Mouse (Mus musculus): Measurements from ENCODE around the gene Elmo1. TPM values are rescaled to one million over a fixed set of nuclear protein-coding genes. Genes with fewer than 3 reads are reported as not detected.

Gene Elmo1
- polyA plus RNA-seq, 1 experiment from 2014 or later = 9.5 TPM

DNA sequence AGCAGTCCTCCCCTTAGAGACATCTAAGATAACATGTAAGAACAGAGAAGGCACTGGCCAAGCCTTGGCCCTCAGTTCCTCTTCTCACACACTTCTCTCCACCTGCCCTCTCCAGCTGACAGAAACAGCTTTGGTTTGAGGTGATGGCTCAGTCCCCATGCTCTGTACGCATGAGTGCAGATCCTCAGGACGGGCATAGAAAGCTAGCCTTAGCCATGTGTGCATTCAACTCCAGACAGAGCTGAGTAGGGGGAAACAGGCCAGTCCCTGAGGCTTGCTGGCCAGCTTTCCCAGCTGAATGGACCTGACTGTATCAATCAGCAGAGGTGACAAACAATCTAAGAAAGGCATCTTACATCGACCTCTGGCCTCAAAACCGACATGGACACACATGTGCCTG is 435.4 kb downstream of the Elmo1 start:
- Histone ChIP-seq H3K27me3 (replicated peaks) (no peaks in the 10 kb centered on the region), H3K4me3 (no peak overlapping the region), H3K9me3 (no peaks in the 10 kb centered on the region), H3K4me2 (no peak overlapping the region), H3K36me3 (no peaks in the 10 kb centered on the region), H3K9ac (no peak overlapping the region), H3K4me1 (peaks cover 6% of the 10 kb centered on the region; the same call in 1 of the 2 replicates), H3K27ac (replicated peaks) (no peak overlapping the region)
- ATAC-seq (ENCODE audit: extremely low read depth, insufficient number of reproducible peaks, low FRiP score, low TSS enrichment) = no peak
- 75% methylated on average over 4 of the region's 4 CpGs for WGBS

GRCm38 (mm10) chr13:20537053-20537452 is 446.7 kb downstream of the Elmo1 start:
- ATAC-seq (ENCODE audit: extremely low read depth, insufficient number of reproducible peaks, low FRiP score, low TSS enrichment) = no peak

DNA sequence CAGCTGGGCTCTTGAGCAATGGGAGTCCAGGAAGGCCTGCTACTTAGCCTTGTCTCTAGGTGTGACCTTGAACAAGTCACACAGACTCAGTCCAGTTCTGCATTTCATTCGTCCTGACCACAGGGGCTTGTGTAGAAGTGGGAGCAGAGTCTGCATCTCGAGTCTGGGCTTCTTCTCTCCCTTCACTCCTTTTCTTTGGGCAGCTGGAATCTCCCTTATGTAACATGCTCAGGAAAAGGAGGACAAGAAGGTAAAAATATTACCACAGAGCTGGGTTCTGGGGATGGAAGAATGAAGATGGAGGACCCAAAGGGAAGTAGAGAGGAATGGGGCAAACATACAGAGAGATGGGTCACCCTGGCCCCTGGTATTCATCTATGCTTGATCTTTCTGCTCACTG is 447.1 kb downstream of the Elmo1 start:
- Histone ChIP-seq H3K27ac (replicated peaks) (no peak overlapping the region), H3K36me3 (no peaks in the 10 kb centered on the region), H3K9ac (no peak overlapping the region), H3K4me3 (no peak overlapping the region), H3K27me3 (replicated peaks) (no peaks in the 10 kb centered on the region), H3K9me3 (no peaks in the 10 kb centered on the region), H3K4me1 (peaks cover 10% of the 10 kb centered on the region), H3K4me2 (no peak overlapping the region)
- 63% methylated on average over 2 of the region's 2 CpGs for WGBS
- ATAC-seq (ENCODE audit: extremely low read depth, insufficient number of reproducible peaks, low FRiP score, low TSS enrichment) = no peak

More at GRCm38 (mm10) chr13:20537053-20537452, 446.7 kb downstream of the Elmo1 start:
- Histone ChIP-seq H3K36me3 (no peaks in the 10 kb centered on the region), H3K27me3 (replicated peaks) (no peaks in the 10 kb centered on the region), H3K4me3 (no peak overlapping the region), H3K4me1 (peaks cover 10% of the 10 kb centered on the region), H3K4me2 (no peak overlapping the region), H3K27ac (replicated peaks) (no peak overlapping the region), H3K9me3 (no peaks in the 10 kb centered on the region), H3K9ac (no peak overlapping the region)
- 73% methylated on average over 1 of the region's 1 CpGs for WGBS

DNA sequence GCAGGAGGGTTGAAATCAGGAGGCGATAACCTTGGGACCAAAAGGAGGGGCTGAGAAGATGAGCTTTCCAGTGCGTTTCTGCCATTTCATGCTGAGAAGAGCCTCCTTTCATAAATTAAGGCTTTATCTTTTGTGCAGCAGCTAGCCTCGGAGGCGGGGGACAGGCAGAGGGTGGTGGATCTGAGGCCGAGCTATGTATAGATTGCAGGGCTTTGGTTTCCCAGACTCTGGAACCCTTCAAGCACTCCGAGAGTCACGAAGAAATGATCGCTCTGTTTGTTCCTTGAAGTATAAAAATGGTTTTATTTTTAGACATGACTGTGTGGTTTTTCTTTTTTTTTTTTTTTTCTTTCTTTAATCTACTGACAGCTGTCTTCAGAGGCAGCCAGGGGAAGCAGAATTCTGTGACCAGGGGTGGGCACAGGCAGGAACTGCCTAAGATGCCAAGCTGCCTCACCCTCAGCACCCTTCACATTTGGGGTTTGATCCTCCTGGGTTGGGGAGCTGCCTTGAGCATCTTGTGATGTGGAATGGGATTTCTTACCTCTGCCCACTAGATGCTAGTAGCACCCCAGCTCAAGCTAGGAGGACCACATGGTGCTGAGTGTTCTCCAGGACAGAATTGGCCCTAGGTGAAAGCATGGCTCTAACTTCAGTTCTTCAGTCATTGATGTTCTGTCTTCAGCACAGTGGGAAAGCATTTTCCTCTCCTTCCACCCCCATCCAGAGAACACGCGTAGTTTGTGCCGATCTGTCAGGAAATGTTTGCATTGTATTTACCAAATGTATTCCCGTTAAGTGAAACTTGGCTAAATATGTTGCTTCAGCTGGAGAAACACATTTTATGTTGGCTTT is 448.0 kb downstream of the Elmo1 start:
- no peak for ATAC-seq (ENCODE audit: extremely low read depth, insufficient number of reproducible peaks, low FRiP score, low TSS enrichment)
- 48% methylated on average over 12 of the region's 12 CpGs for WGBS
- H3K4me1 ChIP-seq = peaks cover 10% of the 10 kb centered on the region
- no peak overlapping the region for H3K9ac ChIP-seq
- H3K27me3 ChIP-seq (replicated peaks) = no peaks in the 10 kb centered on the region
- no peak overlapping the region for H3K27ac ChIP-seq (replicated peaks)
- H3K36me3 ChIP-seq = no peaks in the 10 kb centered on the region
- H3K4me2 ChIP-seq = peak overlapping the region; percentile 16; the same call in 1 of the 2 replicates
- H3K9me3 ChIP-seq = no peaks in the 10 kb centered on the region
- H3K4me3 ChIP-seq = no peak overlapping the region

GRCm38 (mm10) chr13:20539631-20540030 is 449.2 kb downstream of the Elmo1 start:
- ATAC-seq (ENCODE audit: extremely low read depth, insufficient number of reproducible peaks, low FRiP score, low TSS enrichment) = no peak
- H3K4me1 ChIP-seq = peaks cover 10% of the 10 kb centered on the region
- 84% methylated on average over 2 of the region's 2 CpGs for WGBS

GRCm38 (mm10) chr13:20546568-20547204 is 456.3 kb downstream of the Elmo1 start:
- no peak for ATAC-seq (ENCODE audit: extremely low read depth, insufficient number of reproducible peaks, low FRiP score, low TSS enrichment)
- 71% methylated on average over 12 of the region's 12 CpGs for WGBS
- H3K27ac ChIP-seq (replicated peaks) = no peak overlapping the region
- H3K36me3 ChIP-seq = no peaks in the 10 kb centered on the region
- H3K4me1 ChIP-seq = peaks cover 21% of the 10 kb centered on the region
- no peak overlapping the region for H3K4me2 ChIP-seq
- H3K4me3 ChIP-seq = no peak overlapping the region
- no peak overlapping the region for H3K9ac ChIP-seq
- no peaks in the 10 kb centered on the region for H3K9me3 ChIP-seq
- H3K27me3 ChIP-seq (replicated peaks) = no peaks in the 10 kb centered on the region

More at GRCm38 (mm10) chr13:20539631-20540030, 449.2 kb downstream of the Elmo1 start:
- no peak overlapping the region for H3K9ac ChIP-seq
- no peak overlapping the region for H3K4me3 ChIP-seq
- H3K27ac ChIP-seq (replicated peaks) = no peak overlapping the region
- H3K36me3 ChIP-seq = no peaks in the 10 kb centered on the region
- no peaks in the 10 kb centered on the region for H3K27me3 ChIP-seq (replicated peaks)
- H3K4me2 ChIP-seq = no peak overlapping the region
- no peaks in the 10 kb centered on the region for H3K9me3 ChIP-seq

DNA sequence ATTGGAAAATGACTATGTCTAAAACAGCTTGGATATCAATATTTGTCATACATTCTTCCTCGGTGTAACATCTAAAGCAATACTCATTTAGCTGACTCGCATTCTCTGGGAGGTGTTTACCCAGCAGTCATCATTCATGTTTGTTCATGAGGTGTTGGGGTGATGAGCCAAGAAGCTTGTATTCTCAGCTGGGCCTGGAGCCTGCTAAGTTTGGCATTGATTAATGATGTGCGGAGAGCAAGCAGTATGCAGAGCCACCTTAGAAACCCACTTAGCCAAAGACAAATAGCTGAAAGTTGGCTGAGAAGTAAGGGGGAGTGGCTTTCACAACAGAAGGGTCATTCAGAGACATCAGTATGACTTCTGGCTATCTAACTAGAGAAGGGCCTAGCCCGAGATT is 459.6 kb downstream of the Elmo1 start:
- Histone ChIP-seq H3K4me1 (peaks cover 21% of the 10 kb centered on the region), H3K9me3 (no peaks in the 10 kb centered on the region), H3K9ac (no peak overlapping the region), H3K36me3 (no peaks in the 10 kb centered on the region), H3K4me3 (no peak overlapping the region), H3K27me3 (replicated peaks) (no peaks in the 10 kb centered on the region), H3K27ac (replicated peaks) (no peak overlapping the region), H3K4me2 (no peak overlapping the region)
- ATAC-seq (ENCODE audit: extremely low read depth, insufficient number of reproducible peaks, low FRiP score, low TSS enrichment) = no peak
- 54% methylated on average over 4 of the region's 4 CpGs for WGBS

DNA sequence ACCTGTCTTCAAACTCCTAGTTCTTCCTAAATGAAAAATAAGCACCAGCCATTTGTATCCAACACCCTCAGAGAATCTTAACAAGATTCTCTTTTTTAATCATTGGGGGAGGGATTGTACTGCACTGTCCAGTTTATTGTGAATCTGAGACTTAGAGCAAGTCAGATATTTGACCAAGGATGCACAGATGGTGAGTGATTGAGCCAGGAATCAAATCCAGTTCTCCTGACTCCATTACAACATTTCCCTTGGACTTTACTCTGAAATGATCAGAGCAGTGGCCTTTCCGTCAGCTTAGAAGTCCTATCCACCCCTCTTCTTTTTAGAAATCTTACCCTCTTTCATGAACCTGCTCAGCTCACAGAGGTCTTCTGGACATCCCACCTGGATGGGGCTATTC is 461.2 kb downstream of the Elmo1 start:
- Histone ChIP-seq H3K9ac (no peak overlapping the region), H3K27me3 (replicated peaks) (no peaks in the 10 kb centered on the region), H3K4me1 (peaks cover 18% of the 10 kb centered on the region), H3K4me2 (no peak overlapping the region), H3K9me3 (no peaks in the 10 kb centered on the region), H3K36me3 (no peaks in the 10 kb centered on the region), H3K27ac (replicated peaks) (no peak overlapping the region), H3K4me3 (no peak overlapping the region)
- WGBS = 86% methylated on average over 1 of the region's 1 CpGs
- ATAC-seq (ENCODE audit: extremely low read depth, insufficient number of reproducible peaks, low FRiP score, low TSS enrichment) = no peak

DNA sequence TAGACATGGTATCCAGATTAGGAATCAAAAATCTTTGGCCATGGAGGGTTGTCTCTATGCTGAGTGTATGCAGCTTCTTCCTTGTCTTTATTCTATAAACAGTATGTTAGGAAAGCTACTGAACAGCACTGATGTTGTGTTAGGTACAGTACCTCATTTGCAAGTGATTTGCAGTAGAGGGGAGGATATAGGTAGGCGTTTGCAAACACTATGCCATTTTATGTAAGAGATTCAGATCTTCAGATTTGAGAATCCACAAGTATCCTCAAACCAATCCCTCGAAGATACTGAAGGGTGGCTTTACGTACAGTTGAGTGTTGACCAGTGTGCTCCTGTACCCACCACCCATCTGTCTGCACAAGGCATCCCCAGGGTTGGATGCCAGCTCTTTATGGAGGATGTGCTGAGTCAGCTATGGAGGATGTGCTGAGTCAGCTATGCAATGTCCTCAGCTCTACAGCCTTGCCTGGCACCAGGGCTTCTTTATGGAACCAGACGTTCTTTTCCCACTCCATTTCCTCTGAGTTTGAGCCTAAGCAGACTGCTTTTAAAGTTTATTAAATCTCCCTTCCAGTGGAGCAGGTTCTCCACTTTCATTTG is 465.6 kb downstream of the Elmo1 start:
- WGBS = 71% methylated on average over 4 of the region's 4 CpGs
- Histone ChIP-seq H3K4me2 (no peak overlapping the region), H3K27me3 (replicated peaks) (no peaks in the 10 kb centered on the region), H3K9me3 (no peaks in the 10 kb centered on the region), H3K4me3 (no peak overlapping the region), H3K9ac (no peak overlapping the region), H3K27ac (replicated peaks) (no peak overlapping the region), H3K36me3 (no peaks in the 10 kb centered on the region), H3K4me1 (no peaks in the 10 kb centered on the region)
- ATAC-seq (ENCODE audit: extremely low read depth, insufficient number of reproducible peaks, low FRiP score, low TSS enrichment) = no peak

DNA sequence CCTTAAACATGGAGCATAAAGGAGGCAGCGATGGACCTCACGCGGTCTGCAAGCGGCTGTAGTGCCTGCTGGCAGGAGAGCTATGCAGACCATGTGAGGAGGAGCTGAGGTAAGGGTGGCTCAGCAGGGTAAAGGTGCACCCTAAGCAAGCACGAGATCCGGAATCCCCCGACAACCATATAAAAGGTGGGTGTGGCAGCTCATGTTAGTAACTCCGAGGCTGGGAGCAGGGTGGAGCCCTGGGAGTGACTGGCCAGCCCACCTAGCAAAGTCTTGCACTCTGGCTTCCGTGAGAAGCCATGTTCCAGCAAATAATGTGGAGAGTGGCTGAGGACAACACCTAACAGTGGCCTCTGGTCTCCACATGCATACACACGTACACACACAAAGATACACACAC is 466.3 kb downstream of the Elmo1 start:
- Histone ChIP-seq H3K9me3 (no peaks in the 10 kb centered on the region), H3K4me2 (no peak overlapping the region), H3K4me1 (no peaks in the 10 kb centered on the region), H3K36me3 (no peaks in the 10 kb centered on the region), H3K27me3 (replicated peaks) (no peaks in the 10 kb centered on the region), H3K4me3 (no peak overlapping the region), H3K27ac (replicated peaks) (no peak overlapping the region), H3K9ac (no peak overlapping the region)
- 86% methylated on average over 10 of the region's 10 CpGs for WGBS
- no peak for ATAC-seq (ENCODE audit: extremely low read depth, insufficient number of reproducible peaks, low FRiP score, low TSS enrichment)

- Histone ChIP-seq H3K4me2 (no peak overlapping the region), H3K27me3 (replicated peaks) (no peaks in the 10 kb centered on the region), H3K9me3 (no peaks in the 10 kb centered on the region), H3K36me3 (no peaks in the 10 kb centered on the region), H3K9ac (no peak overlapping the region), H3K4me3 (no peak overlapping the region), H3K4me1 (no peaks in the 10 kb centered on the region), H3K27ac (replicated peaks) (no peak overlapping the region)
- ATAC-seq (ENCODE audit: extremely low read depth, insufficient number of reproducible peaks, low FRiP score, low TSS enrichment) = no peak
- 87% methylated on average over 8 of the region's 8 CpGs for WGBS
These were observed 466.8 kb downstream of the Elmo1 start for GRCm38 (mm10) chr13:20557156-20557555.
